ENCODE assay signal across 25 mouse cellular contexts in genomic region chr2:85913197-85913596, GRCm38 (mm10). TPM values are rescaled to one million over a fixed set of nuclear protein-coding genes. Genes with fewer than 3 reads are reported as not detected.
"Had no signal": no experiment of that assay in that cellular context is flagged by ENCODE, and none has a peak within 500 bp of the region (broad histone marks: within the 10 kb centered on the region; RNA-seq: fewer than 3 reads in every experiment).

No protein-coding gene starts in this region.

- H3K27me3 ChIP-seq: lung, embryonic 15.5 days; megakaryocyte, embryonic 14.5 days; midbrain, embryonic 13.5 days; midbrain, embryonic 15.5 days; neural tube, embryonic 12.5 days; stomach, embryonic 15.5 days had no signal

- H3K4me1 ChIP-seq: lung, embryonic 15.5 days; megakaryocyte, embryonic 14.5 days; midbrain, embryonic 13.5 days; midbrain, embryonic 15.5 days; neural tube, embryonic 12.5 days; stomach, embryonic 15.5 days had no signal

- DNase-seq: lung, adult 2 months; lung, postnatal 14 days; lung, postnatal 36 days; right cerebral cortex, postnatal 14 days; thymus, adult 2 months; thymus, postnatal 25 days; thymus, postnatal 4 days had no signal

- H3K4me2 ChIP-seq: lung, embryonic 15.5 days; midbrain, embryonic 11.5 days; midbrain, embryonic 13.5 days; midbrain, embryonic 15.5 days; neural tube, embryonic 12.5 days; stomach, embryonic 15.5 days had no signal

- H3K4me3 ChIP-seq: lung, embryonic 15.5 days; megakaryocyte, embryonic 14.5 days; midbrain, embryonic 13.5 days; midbrain, embryonic 15.5 days; neural tube, embryonic 12.5 days; stomach, embryonic 15.5 days had no signal

- ATAC-seq: lung, postnatal 0 days; midbrain, embryonic 13.5 days; midbrain, embryonic 15.5 days had no signal

- H3K27ac ChIP-seq: lung, embryonic 15.5 days; macrophage; midbrain, embryonic 13.5 days; midbrain, embryonic 15.5 days; neural tube, embryonic 12.5 days; stomach, embryonic 15.5 days; stomach, postnatal 0 days had no signal

- H3K9ac ChIP-seq: lung, embryonic 15.5 days; midbrain, embryonic 13.5 days; midbrain, embryonic 15.5 days; neural tube, embryonic 12.5 days; stomach, embryonic 15.5 days had no signal

- H3K9me3 ChIP-seq: lung, embryonic 15.5 days; megakaryocyte, embryonic 14.5 days; midbrain, embryonic 13.5 days; midbrain, embryonic 15.5 days; neural tube, embryonic 12.5 days; stomach, embryonic 15.5 days had no signal

- H3K36me3 ChIP-seq: lung, embryonic 15.5 days; midbrain, embryonic 13.5 days; midbrain, embryonic 15.5 days; neural tube, embryonic 12.5 days; stomach, embryonic 15.5 days had no signal

RNA-seq across cellular contexts. Expression of gene Olfr1025-ps1, which starts 1.8 kb away (rescaled TPM):
- total RNA-seq: megakaryocyte progenitor cell, adult 5-6 weeks; midbrain, postnatal 0 days; monocyte, adult 5-6 weeks; neutrophil, adult 5-6 weeks had no signal
- polyA plus RNA-seq: lung, adult 2 months; lung, embryonic 15.5 days; lung, postnatal 0 days; macrophage; midbrain, embryonic 11.5 days; midbrain, embryonic 13.5 days; midbrain, embryonic 15.5 days; neural tube, embryonic 12.5 days; neural tube, embryonic 14.5 days; spleen, adult 2 months; stomach, embryonic 15.5 days; stomach, postnatal 0 days; testis, adult 2 months; thymus, adult 2 months; urinary bladder, adult 2 months had no signal

RNA-seq across cellular contexts. Expression of gene Olfr1026, which starts 8.2 kb away (rescaled TPM):
- total RNA-seq: megakaryocyte progenitor cell, adult 5-6 weeks; midbrain, postnatal 0 days; monocyte, adult 5-6 weeks; neutrophil, adult 5-6 weeks had no signal
- polyA plus RNA-seq: lung, adult 2 months; lung, embryonic 15.5 days; lung, postnatal 0 days; macrophage; midbrain, embryonic 11.5 days; midbrain, embryonic 13.5 days; midbrain, embryonic 15.5 days; midbrain, postnatal 0 days; neural tube, embryonic 12.5 days; neural tube, embryonic 14.5 days; spleen, adult 2 months; stomach, embryonic 15.5 days; stomach, postnatal 0 days; testis, adult 2 months; thymus, adult 2 months; urinary bladder, adult 2 months had no signal

RNA-seq across cellular contexts. Expression of gene Olfr1024, which starts 8.3 kb away (rescaled TPM):
- total RNA-seq: megakaryocyte progenitor cell, adult 5-6 weeks; midbrain, postnatal 0 days; monocyte, adult 5-6 weeks; neutrophil, adult 5-6 weeks had no signal
- polyA plus RNA-seq: lung, adult 2 months; lung, embryonic 15.5 days; lung, postnatal 0 days; macrophage; midbrain, embryonic 11.5 days; midbrain, embryonic 13.5 days; midbrain, embryonic 15.5 days; midbrain, postnatal 0 days; neural tube, embryonic 12.5 days; neural tube, embryonic 14.5 days; spleen, adult 2 months; stomach, embryonic 15.5 days; stomach, postnatal 0 days; testis, adult 2 months; thymus, adult 2 months; urinary bladder, adult 2 months had no signal

RNA-seq across cellular contexts. Expression of gene Olfr1023, which starts 27.8 kb away (rescaled TPM):
- total RNA-seq: megakaryocyte progenitor cell, adult 5-6 weeks; midbrain, postnatal 0 days; monocyte, adult 5-6 weeks; neutrophil, adult 5-6 weeks had no signal
- polyA plus RNA-seq: lung, adult 2 months; lung, embryonic 15.5 days; lung, postnatal 0 days; macrophage; midbrain, embryonic 11.5 days; midbrain, embryonic 13.5 days; midbrain, embryonic 15.5 days; midbrain, postnatal 0 days; neural tube, embryonic 12.5 days; neural tube, embryonic 14.5 days; spleen, adult 2 months; stomach, embryonic 15.5 days; stomach, postnatal 0 days; testis, adult 2 months; thymus, adult 2 months; urinary bladder, adult 2 months had no signal

RNA-seq across cellular contexts. Expression of gene Olfr1028, which starts 37.0 kb away (rescaled TPM):
- total RNA-seq: megakaryocyte progenitor cell, adult 5-6 weeks; midbrain, postnatal 0 days; monocyte, adult 5-6 weeks; neutrophil, adult 5-6 weeks had no signal
- polyA plus RNA-seq: lung, adult 2 months; lung, embryonic 15.5 days; lung, postnatal 0 days; macrophage; midbrain, embryonic 11.5 days; midbrain, embryonic 13.5 days; midbrain, embryonic 15.5 days; midbrain, postnatal 0 days; neural tube, embryonic 12.5 days; neural tube, embryonic 14.5 days; spleen, adult 2 months; stomach, embryonic 15.5 days; stomach, postnatal 0 days; testis, adult 2 months; thymus, adult 2 months; urinary bladder, adult 2 months had no signal
